Mouse (Mus musculus): ENCODE data around the gene Frrs1. TPM values are rescaled to one million over a fixed set of nuclear protein-coding genes. Genes with fewer than 3 reads are reported as not detected.

The Frrs1 gene
- polyA plus RNA-seq, 1 experiment from 2014 or later: 11.1 TPM

- Histone ChIP-seq H3K9ac (no peak overlapping the region), H3K4me3 (no peak overlapping the region), H3K4me2 (replicated peaks) (no peak overlapping the region), H3K4me1 (no peaks in the 10 kb centered on the region), H3K9me3 (no peaks in the 10 kb centered on the region), H3K36me3 (no peaks in the 10 kb centered on the region), H3K27ac (no peak overlapping the region), H3K27me3 (no peaks in the 10 kb centered on the region)
- WGBS: 95% methylated on average over 7 of the region's 7 CpGs
- no peak for ATAC-seq (ENCODE audit: insufficient number of reproducible peaks, insufficient read depth, low FRiP score, low TSS enrichment)
These were observed 30.1 kb downstream of the Frrs1 start for GRCm38 (mm10) chr3:116889358-116889757.

GRCm38 (mm10) chr3:116890576-116890975 lies 31.3 kb downstream of the Frrs1 start:
- no peak for ATAC-seq (ENCODE audit: insufficient number of reproducible peaks, insufficient read depth, low FRiP score, low TSS enrichment)
- WGBS: 96% methylated on average over 4 of the region's 4 CpGs
- H3K4me2 ChIP-seq (replicated peaks): no peak overlapping the region
- no peak overlapping the region for H3K27ac ChIP-seq
- H3K4me3 ChIP-seq: no peak overlapping the region
- H3K9me3 ChIP-seq: no peaks in the 10 kb centered on the region
- H3K9ac ChIP-seq: no peak overlapping the region
- H3K4me1 ChIP-seq: no peaks in the 10 kb centered on the region
- H3K27me3 ChIP-seq: no peaks in the 10 kb centered on the region
- no peaks in the 10 kb centered on the region for H3K36me3 ChIP-seq

GRCm38 (mm10) chr3:116891436-116892205 lies 32.4 kb downstream of the Frrs1 start:
- no peak overlapping the region for H3K4me3 ChIP-seq
- H3K4me2 ChIP-seq (replicated peaks): no peak overlapping the region
- H3K27me3 ChIP-seq: no peaks in the 10 kb centered on the region
- 60% methylated on average over 17 of the region's 17 CpGs for WGBS
- H3K9me3 ChIP-seq: no peaks in the 10 kb centered on the region
- H3K9ac ChIP-seq: no peak overlapping the region
- H3K36me3 ChIP-seq: no peaks in the 10 kb centered on the region
- no peak overlapping the region for H3K27ac ChIP-seq
- H3K4me1 ChIP-seq: no peaks in the 10 kb centered on the region
- ATAC-seq (ENCODE audit: insufficient number of reproducible peaks, insufficient read depth, low FRiP score, low TSS enrichment): no peak

- H3K4me2 ChIP-seq (replicated peaks): no peak overlapping the region
- 85% methylated on average over 6 of the region's 6 CpGs for WGBS
- no peak for ATAC-seq (ENCODE audit: insufficient number of reproducible peaks, insufficient read depth, low FRiP score, low TSS enrichment)
These were observed 32.9 kb downstream of the Frrs1 start for GRCm38 (mm10) chr3:116892206-116892563.

DNA sequence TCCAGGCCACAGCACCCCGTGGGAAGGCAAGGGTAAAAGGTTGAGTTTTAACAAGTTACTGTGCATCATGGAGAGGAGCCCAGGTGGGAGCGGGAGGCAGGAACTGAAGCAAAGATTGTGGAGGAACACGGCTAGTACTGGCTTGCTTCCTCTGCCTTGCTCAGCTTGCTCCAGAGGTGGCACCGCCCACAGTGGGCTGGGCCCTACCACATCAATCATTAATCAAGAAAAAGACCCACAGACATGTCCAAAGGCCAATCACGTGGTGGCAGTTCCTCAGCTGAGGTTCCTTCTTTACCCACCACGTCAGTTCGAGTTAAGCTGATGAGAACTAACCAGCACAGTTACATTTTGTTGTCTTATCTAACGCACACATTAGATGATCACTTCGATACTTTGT lies 33.6 kb downstream of the Frrs1 start:
- 82% methylated on average over 9 of the region's 9 CpGs for WGBS
- no peak for ATAC-seq (ENCODE audit: insufficient number of reproducible peaks, insufficient read depth, low FRiP score, low TSS enrichment)
- H3K4me2 ChIP-seq (replicated peaks): no peak overlapping the region
- H3K9me3 ChIP-seq: no peaks in the 10 kb centered on the region
- H3K27me3 ChIP-seq: no peaks in the 10 kb centered on the region
- H3K4me3 ChIP-seq: no peak overlapping the region
- no peaks in the 10 kb centered on the region for H3K4me1 ChIP-seq
- H3K36me3 ChIP-seq: no peaks in the 10 kb centered on the region
- H3K9ac ChIP-seq: no peak overlapping the region
- H3K27ac ChIP-seq: no peak overlapping the region

More at GRCm38 (mm10) chr3:116892206-116892563, 32.9 kb downstream of the Frrs1 start:
- Histone ChIP-seq H3K27me3 (no peaks in the 10 kb centered on the region), H3K4me3 (no peak overlapping the region), H3K9ac (no peak overlapping the region), H3K9me3 (no peaks in the 10 kb centered on the region), H3K4me1 (no peaks in the 10 kb centered on the region), H3K27ac (no peak overlapping the region), H3K36me3 (no peaks in the 10 kb centered on the region)

GRCm38 (mm10) chr3:116904158-116904557 lies 44.9 kb downstream of the Frrs1 start:
- no peak overlapping the region for H3K4me3 ChIP-seq
- no peaks in the 10 kb centered on the region for H3K9me3 ChIP-seq
- H3K27ac ChIP-seq: no peak overlapping the region
- 24% methylated on average over 6 of the region's 6 CpGs for WGBS
- no peaks in the 10 kb centered on the region for H3K4me1 ChIP-seq
- H3K36me3 ChIP-seq: no peaks in the 10 kb centered on the region
- H3K9ac ChIP-seq: no peak overlapping the region
- H3K4me2 ChIP-seq (replicated peaks): no peak overlapping the region
- ATAC-seq (ENCODE audit: insufficient number of reproducible peaks, insufficient read depth, low FRiP score, low TSS enrichment): 0 out of 2 replicates have a peak, but pooled peaks have one; percentile 26
- H3K27me3 ChIP-seq: no peaks in the 10 kb centered on the region

- no peak for ATAC-seq (ENCODE audit: insufficient number of reproducible peaks, insufficient read depth, low FRiP score, low TSS enrichment)
- H3K4me2 ChIP-seq (replicated peaks): no peak overlapping the region
These were observed 46.6 kb downstream of the Frrs1 start for GRCm38 (mm10) chr3:116905898-116906297.

DNA sequence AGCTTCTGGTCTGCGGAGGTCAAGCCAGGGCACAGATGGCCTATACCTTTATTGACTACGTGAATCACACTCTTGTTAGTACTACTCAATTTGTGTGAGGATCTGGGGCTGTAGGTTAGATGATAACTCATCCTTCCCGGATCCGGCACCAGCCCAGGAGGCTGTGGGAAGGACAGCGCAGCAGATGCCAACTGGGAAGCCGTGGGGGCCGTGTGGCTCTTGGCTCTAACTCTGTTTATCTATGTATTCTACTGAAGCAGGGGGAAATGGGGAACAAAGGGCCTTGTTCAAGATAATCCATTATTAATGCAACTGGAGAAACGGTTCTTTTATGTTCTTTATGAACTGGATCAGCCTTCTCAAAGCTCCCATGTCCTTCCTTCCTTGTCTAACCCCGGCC lies 47.3 kb downstream of the Frrs1 start:
- H3K9me3 ChIP-seq: no peaks in the 10 kb centered on the region
- no peak overlapping the region for H3K4me3 ChIP-seq
- no peaks in the 10 kb centered on the region for H3K4me1 ChIP-seq
- H3K4me2 ChIP-seq (replicated peaks): no peak overlapping the region
- no peaks in the 10 kb centered on the region for H3K27me3 ChIP-seq
- no peak for ATAC-seq (ENCODE audit: insufficient number of reproducible peaks, insufficient read depth, low FRiP score, low TSS enrichment)
- H3K9ac ChIP-seq: no peak overlapping the region
- no peak overlapping the region for H3K27ac ChIP-seq
- 73% methylated on average over 9 of the region's 9 CpGs for WGBS
- no peaks in the 10 kb centered on the region for H3K36me3 ChIP-seq

More at GRCm38 (mm10) chr3:116905898-116906297, 46.6 kb downstream of the Frrs1 start:
- no peak overlapping the region for H3K4me3 ChIP-seq
- no peaks in the 10 kb centered on the region for H3K4me1 ChIP-seq
- no peaks in the 10 kb centered on the region for H3K27me3 ChIP-seq
- H3K27ac ChIP-seq: no peak overlapping the region
- no peaks in the 10 kb centered on the region for H3K36me3 ChIP-seq
- no peaks in the 10 kb centered on the region for H3K9me3 ChIP-seq
- 77% methylated on average over 16 of the region's 16 CpGs for WGBS
- no peak overlapping the region for H3K9ac ChIP-seq

DNA sequence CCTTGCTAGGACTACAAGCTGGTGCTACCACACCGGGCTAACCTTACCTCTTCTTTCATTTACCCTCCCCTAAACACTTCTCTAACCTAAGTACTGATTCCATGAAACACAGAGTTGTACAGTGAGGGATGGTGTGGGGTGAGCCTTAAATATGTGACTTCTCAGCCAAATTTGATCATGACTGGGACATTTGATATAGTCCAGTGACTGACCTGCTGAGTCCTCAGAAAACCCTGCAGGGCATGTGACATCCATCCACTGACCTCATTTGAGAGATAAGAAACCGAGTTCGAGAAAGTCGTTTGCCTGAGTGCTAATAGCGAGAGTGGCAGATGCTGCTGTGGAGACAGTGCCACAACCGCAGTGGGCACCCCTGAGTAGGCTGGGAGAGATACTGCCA lies 55.1 kb downstream of the Frrs1 start:
- ATAC-seq (ENCODE audit: insufficient number of reproducible peaks, insufficient read depth, low FRiP score, low TSS enrichment): no peak
- no peaks in the 10 kb centered on the region for H3K27me3 ChIP-seq
- no peaks in the 10 kb centered on the region for H3K9me3 ChIP-seq
- H3K27ac ChIP-seq: no peak overlapping the region
- no peak overlapping the region for H3K4me3 ChIP-seq
- H3K4me2 ChIP-seq (replicated peaks): no peak overlapping the region
- no peak overlapping the region for H3K9ac ChIP-seq
- H3K4me1 ChIP-seq: no peaks in the 10 kb centered on the region
- WGBS: 87% methylated on average over 6 of the region's 6 CpGs
- H3K36me3 ChIP-seq: no peaks in the 10 kb centered on the region

DNA sequence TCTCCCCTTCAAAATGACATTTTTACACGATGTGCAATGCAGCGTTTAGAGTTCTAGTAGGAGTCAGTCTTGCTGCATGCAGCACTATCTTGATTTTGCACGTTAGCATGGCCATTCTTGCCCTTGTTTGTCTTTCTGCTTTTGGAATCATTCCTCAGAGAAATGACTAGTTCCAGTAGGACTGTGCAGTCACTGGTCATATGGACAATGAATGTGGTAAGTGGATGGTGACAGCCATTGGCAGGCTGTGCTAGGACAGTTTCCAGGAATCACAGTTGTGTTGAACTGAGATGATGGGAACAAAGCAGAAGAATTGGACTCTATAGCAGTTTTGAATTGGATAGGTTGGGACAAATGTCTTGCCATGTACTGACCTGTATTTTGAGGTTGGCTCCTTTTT lies 55.7 kb downstream of the Frrs1 start:
- Histone ChIP-seq H3K36me3 (no peaks in the 10 kb centered on the region), H3K27me3 (no peaks in the 10 kb centered on the region), H3K4me2 (replicated peaks) (no peak overlapping the region), H3K27ac (no peak overlapping the region), H3K4me1 (no peaks in the 10 kb centered on the region), H3K9me3 (no peaks in the 10 kb centered on the region), H3K9ac (no peak overlapping the region), H3K4me3 (no peak overlapping the region)
- 85% methylated on average over 3 of the region's 3 CpGs for WGBS
- no peak for ATAC-seq (ENCODE audit: insufficient number of reproducible peaks, insufficient read depth, low FRiP score, low TSS enrichment)

DNA sequence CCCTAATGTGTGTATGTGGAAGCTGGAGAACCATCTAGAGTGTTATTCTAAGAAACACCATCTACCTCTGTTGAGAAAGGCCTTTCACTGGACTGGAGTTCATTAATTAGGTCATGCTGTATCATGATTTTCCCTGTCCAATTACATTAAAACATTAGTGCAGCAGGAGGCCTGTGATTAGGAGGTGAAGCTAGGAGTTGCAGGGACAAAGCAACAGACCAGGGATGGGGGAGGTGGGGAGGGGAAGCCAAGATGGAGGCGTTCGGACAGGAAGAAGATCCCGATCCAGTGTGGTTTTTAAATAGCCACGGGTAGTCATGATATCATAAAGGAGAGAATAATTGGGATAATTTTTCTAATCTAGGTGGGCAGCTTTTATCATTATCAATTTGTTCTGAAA lies 57.8 kb downstream of the Frrs1 start:
- H3K9ac ChIP-seq: no peak overlapping the region
- WGBS: 81% methylated on average over 4 of the region's 4 CpGs
- ATAC-seq (ENCODE audit: insufficient number of reproducible peaks, insufficient read depth, low FRiP score, low TSS enrichment): no peak
- no peak overlapping the region for H3K27ac ChIP-seq
- no peaks in the 10 kb centered on the region for H3K9me3 ChIP-seq
- no peak overlapping the region for H3K4me3 ChIP-seq
- H3K4me2 ChIP-seq (replicated peaks): no peak overlapping the region
- no peaks in the 10 kb centered on the region for H3K36me3 ChIP-seq
- H3K27me3 ChIP-seq: no peaks in the 10 kb centered on the region
- no peaks in the 10 kb centered on the region for H3K4me1 ChIP-seq

GRCm38 (mm10) chr3:116921535-116921934 lies 62.3 kb downstream of the Frrs1 start:
- H3K9ac ChIP-seq: no peak overlapping the region
- no peak overlapping the region for H3K4me3 ChIP-seq
- ATAC-seq (ENCODE audit: insufficient number of reproducible peaks, insufficient read depth, low FRiP score, low TSS enrichment): no peak
- no peak overlapping the region for H3K27ac ChIP-seq
- H3K9me3 ChIP-seq: no peaks in the 10 kb centered on the region
- no peaks in the 10 kb centered on the region for H3K36me3 ChIP-seq
- 83% methylated on average over 3 of the region's 3 CpGs for WGBS
- H3K4me1 ChIP-seq: no peaks in the 10 kb centered on the region
- H3K4me2 ChIP-seq (replicated peaks): no peak overlapping the region
- no peaks in the 10 kb centered on the region for H3K27me3 ChIP-seq

All from embryonic facial prominence, embryonic 12.5 days (tissue).